In genomic region chr4:56740020-56740485, GRCm38 (mm10) we compare ENCODE assay signal across 24 mouse cellular contexts. TPM values are rescaled to one million over a fixed set of nuclear protein-coding genes. Genes with fewer than 3 reads are reported as not detected.
"Had no signal": no experiment of that assay in that cellular context is flagged by ENCODE, and none has a peak within 500 bp of the region (broad histone marks: within the 10 kb centered on the region; RNA-seq: fewer than 3 reads in every experiment).

Gm26657 (plus strand) TSS chr4:56740070.

- H3K4me3 ChIP-seq: kidney, embryonic 15.5 days; left cerebral cortex, adult 2 months; liver, embryonic 13.5 days; midbrain, embryonic 13.5 days; myocyte; neural tube, embryonic 13.5 days; stomach, embryonic 15.5 days had no signal

- DNase-seq: kidney, adult 11 months; kidney, adult 8-10 months; kidney, postnatal 10 days; kidney, postnatal 36 days; layer of hippocampus, postnatal 36 days; liver, embryonic 13.5 days; lung, embryonic 14.5 days; retina, postnatal 1 day; right cerebral cortex, postnatal 25 days; thymus, postnatal 25 days had no signal

- H3K9me3 ChIP-seq: kidney, embryonic 15.5 days; liver, embryonic 13.5 days; midbrain, embryonic 13.5 days; neural tube, embryonic 13.5 days; stomach, embryonic 15.5 days had no signal

- H3K27me3 ChIP-seq: kidney, embryonic 15.5 days; liver, embryonic 13.5 days; midbrain, embryonic 13.5 days; neural tube, embryonic 13.5 days; stomach, embryonic 15.5 days had no signal

- H3K4me1 ChIP-seq: kidney, embryonic 15.5 days; liver, embryonic 13.5 days; midbrain, embryonic 13.5 days; neural tube, embryonic 13.5 days; stomach, embryonic 15.5 days had no signal

RNA-seq across cellular contexts. Expression of gene Gm26657, which starts in this region (rescaled TPM):
- total RNA-seq: layer of hippocampus, adult 8-10 months; layer of hippocampus, postnatal 10 days; layer of hippocampus, postnatal 36 days; left cerebral cortex, adult 2 months; left cerebral cortex, postnatal 10 days; left cerebral cortex, postnatal 36 days; liver, adult 2 months; megakaryocyte, adult 5-6 weeks; monocyte, adult 5-6 weeks; neutrophil, adult 5-6 weeks had no signal
